Mouse (Mus musculus): ENCODE data around the gene Zfp618.

DNA sequence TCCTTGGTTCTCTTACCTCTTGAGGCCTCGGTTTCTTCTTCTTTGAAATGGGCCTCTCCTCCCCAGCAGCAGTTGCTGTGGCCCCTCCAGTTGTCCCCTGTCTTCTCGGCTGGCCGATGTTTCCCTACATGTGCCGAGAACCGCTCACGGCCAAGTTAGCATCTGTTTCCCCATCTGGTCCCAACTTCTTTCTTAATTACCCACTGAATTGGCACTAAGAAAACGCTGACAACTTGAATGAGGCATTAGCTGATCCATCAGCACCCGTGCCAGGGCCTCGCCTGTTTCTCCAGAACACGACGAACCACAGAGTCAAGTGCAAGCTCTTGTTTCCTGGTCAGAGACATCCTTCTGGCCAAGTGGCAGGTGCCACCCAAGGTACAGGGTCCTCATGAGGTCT, 26.0 kb downstream of the Zfp618 start:
- TF ChIP-seq BHLHE40 (IDR thresholded peaks at IDR 0.05; ENCODE audit: borderline replicate concordance, low read depth, low read length): no peak
- TF ChIP-seq POLR2A (IDR thresholded peaks at IDR 0.05; ENCODE audit: control insufficient read depth in 1 of 2, insufficient read depth in 1 of 2, low read depth in 1 of 2, low read length in 2 of 2, poor library complexity in 1 of 2): no peak
- TF ChIP-seq MAZ (IDR thresholded peaks at IDR 0.05; ENCODE audit: low read depth, low read length): no peak
- no peak for TF ChIP-seq CTCF (IDR thresholded peaks at IDR 0.05 in 2 of 3, conservative IDR thresholded peaks at IDR 0.05 in 1 of 3; ENCODE audit: control insufficient read depth in 1 of 3, insufficient read depth in 1 of 3, low read depth in 2 of 3, low read length in 3 of 3, poor library complexity in 1 of 3, severe bottlenecking in 1 of 3)
- no peak for TF ChIP-seq TCF12 (IDR thresholded peaks at IDR 0.05; ENCODE audit: low read depth, low read length)
- TF ChIP-seq RAD21 (IDR thresholded peaks at IDR 0.05; ENCODE audit: low read depth, low read length): no peak

Data from MEL (cell line).